Mouse (Mus musculus) heart, postnatal 36 days (tissue): Measurements from ENCODE around the gene Hoxd13. TPM values are rescaled to one million over a fixed set of nuclear protein-coding genes. Genes with fewer than 3 reads are reported as not detected.

ENCODE experiments used
- DNase-seq, 2 experiments: peaks; one replicate each; pipeline ENCODE4 v3.0.0; 2021 to 2022
- intact Hi-C: fragments of 180-260 bp; cut with DNase I; formaldehyde crosslinking; loops from one replicate; pipeline ENCODE4 v1.15.1; 2025
- total RNA-seq, 2 experiments: library from RNA; stranded (reverse); gene quantifications; 2 replicates each; pipeline ENCODE4 v1.2.3; 2021

Hoxd13 gene
- total RNA-seq, 2 experiments from 2014 or later: not detected

DNA sequence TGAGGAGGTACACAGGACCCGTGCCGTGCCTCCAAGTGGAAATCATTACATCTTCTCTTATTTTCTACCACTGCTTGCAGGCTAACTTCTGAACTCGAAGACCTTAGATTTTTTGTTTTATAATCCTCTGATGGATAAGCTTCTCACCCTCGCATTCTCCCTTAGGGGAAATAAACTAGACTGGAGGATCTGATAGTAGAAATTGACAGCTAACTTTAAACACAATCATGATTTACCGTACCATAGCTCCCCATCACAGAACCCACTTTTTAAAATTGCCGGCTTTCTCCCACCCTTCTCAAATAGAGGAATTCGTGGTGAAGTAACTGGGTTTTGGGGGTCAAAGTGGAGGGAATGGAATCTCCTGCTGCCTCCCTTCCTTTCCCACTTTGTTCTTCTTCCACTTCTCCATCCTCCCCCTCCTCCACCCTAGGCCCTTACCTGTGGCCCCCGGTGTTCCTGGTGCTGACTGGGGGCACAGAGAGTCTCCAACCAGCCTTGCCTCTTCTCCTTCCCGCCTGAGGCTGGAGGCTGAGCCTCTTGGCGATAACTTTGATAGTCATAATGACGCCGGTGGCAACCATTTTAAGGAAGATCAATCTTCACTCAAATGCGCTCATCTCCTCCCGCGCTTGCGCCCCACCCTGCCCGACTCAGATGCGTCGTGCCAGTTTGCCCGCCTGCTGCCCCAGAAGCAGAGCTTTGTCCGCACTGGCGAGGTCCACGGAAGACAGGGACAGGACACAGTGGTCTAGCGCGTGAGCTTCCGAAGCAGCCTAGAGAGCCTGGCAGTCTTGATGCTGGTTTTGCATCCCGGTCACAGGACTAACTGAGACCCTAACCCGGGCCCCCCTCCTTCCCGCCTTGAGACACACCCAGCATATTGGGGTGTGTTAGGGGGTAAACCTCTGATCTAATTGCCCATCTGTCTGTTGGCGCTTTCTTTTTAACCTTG lies 7.4 kb upstream of the Hoxd13 start:
- intact Hi-C loops: loop anchor here (2.0 to 5.0 kb wide), 2 partner anchors 83 to 360 kb away; partner anchors contain the start of gene Lnpk
- DNase-seq: no peak

GRCm38 (mm10) chr2:74661685-74662084 lies 6.4 kb upstream of the Hoxd13 start:
- DNase-seq: no peak
- intact Hi-C loops: loop anchor here (2.0 to 5.0 kb wide), 2 partner anchors 84 to 361 kb away; partner anchors contain the start of gene Lnpk

GRCm38 (mm10) chr2:74663291-74663925 lies 4.7 kb upstream of the Hoxd13 start:
- DNase-seq: no peak
- intact Hi-C loops: loop anchor here (5.0 kb wide), 1 partner anchor 86 kb away; the partner anchor contains the start of gene Lnpk

GRCm38 (mm10) chr2:74666411-74666810 lies 1.7 kb upstream of the Hoxd13 start:
- no peak for DNase-seq

GRCm38 (mm10) chr2:74667191-74667841 lies 794 bp upstream of the Hoxd13 start:
- intact Hi-C loops: no loop called here

More at GRCm38 (mm10) chr2:74666411-74666810, 1.7 kb upstream of the Hoxd13 start:
- intact Hi-C loops: no loop called here

DNA sequence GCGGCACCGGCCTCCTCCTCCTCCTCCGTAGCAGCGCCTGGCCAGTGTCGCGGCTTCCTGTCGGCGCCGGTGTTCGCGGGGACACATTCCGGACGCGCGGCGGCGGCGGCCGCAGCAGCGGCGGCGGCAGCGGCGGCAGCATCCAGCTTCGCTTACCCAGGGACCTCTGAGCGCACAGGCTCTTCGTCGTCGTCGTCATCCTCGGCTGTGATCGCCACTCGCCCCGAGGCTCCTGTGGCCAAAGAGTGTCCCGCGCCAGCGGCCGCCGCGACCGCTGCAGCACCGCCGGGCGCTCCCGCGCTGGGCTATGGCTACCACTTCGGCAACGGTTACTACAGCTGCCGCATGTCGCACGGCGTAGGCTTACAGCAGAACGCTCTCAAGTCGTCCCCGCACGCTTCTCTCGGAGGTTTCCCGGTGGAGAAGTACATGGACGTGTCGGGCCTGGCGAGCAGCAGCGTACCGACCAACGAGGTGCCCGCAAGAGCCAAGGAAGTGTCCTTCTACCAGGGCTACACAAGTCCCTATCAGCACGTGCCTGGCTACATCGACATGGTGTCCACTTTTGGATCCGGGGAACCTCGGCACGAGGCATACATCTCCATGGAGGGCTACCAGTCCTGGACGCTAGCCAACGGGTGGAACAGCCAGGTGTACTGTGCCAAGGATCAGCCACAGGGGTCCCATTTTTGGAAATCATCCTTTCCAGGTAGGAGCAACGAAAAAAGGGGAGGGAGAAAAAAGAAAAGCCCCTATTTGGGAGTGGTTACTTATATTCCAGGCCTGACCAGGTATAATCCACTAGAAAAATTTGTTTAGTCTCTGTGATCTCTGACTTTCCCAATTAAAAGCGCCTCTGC lies 490 bp downstream of the Hoxd13 start:
- intact Hi-C loops: no loop called here
- no peak for DNase-seq

More at GRCm38 (mm10) chr2:74667191-74667841, 794 bp upstream of the Hoxd13 start:
- DNase-seq: no peak

- intact Hi-C loops: no loop called here
- no peak for DNase-seq
Observed at GRCm38 (mm10) chr2:74669230-74669578, 1.1 kb downstream of the Hoxd13 start.

GRCm38 (mm10) chr2:74669650-74670235 lies 1.6 kb downstream of the Hoxd13 start:
- no peak for DNase-seq
- intact Hi-C loops: loop anchor here (5.0 kb wide), 2 partner anchors 602 to 1087 kb away; partner anchors contain the start of gene Chrna1

- intact Hi-C loops: loop anchor here (5.0 kb wide), 2 partner anchors 603 to 1088 kb away; partner anchors contain the start of gene Chrna1
- DNase-seq: no peak
Observed at GRCm38 (mm10) chr2:74670632-74671188, 2.6 kb downstream of the Hoxd13 start.

GRCm38 (mm10) chr2:74671847-74672246 lies 3.7 kb downstream of the Hoxd13 start:
- DNase-seq: no peak
- intact Hi-C loops: loop anchor here (5.0 kb wide), 2 partner anchors 605 to 1090 kb away; partner anchors contain the start of gene Chrna1

GRCm38 (mm10) chr2:74672481-74673362 lies 4.6 kb downstream of the Hoxd13 start:
- DNase-seq: peak in 1 of 2 experiments; percentile 59
- intact Hi-C loops: loop anchor here (1.0 to 5.0 kb wide), 3 partner anchors 605 to 1090 kb away; partner anchors contain the start of gene Chrna1

- DNase-seq: no peak
- intact Hi-C loops: loop anchor here (1.0 to 5.0 kb wide), 3 partner anchors 607 to 1092 kb away; partner anchors contain the start of gene Chrna1
Observed at GRCm38 (mm10) chr2:74673835-74674425, 5.8 kb downstream of the Hoxd13 start.

DNA sequence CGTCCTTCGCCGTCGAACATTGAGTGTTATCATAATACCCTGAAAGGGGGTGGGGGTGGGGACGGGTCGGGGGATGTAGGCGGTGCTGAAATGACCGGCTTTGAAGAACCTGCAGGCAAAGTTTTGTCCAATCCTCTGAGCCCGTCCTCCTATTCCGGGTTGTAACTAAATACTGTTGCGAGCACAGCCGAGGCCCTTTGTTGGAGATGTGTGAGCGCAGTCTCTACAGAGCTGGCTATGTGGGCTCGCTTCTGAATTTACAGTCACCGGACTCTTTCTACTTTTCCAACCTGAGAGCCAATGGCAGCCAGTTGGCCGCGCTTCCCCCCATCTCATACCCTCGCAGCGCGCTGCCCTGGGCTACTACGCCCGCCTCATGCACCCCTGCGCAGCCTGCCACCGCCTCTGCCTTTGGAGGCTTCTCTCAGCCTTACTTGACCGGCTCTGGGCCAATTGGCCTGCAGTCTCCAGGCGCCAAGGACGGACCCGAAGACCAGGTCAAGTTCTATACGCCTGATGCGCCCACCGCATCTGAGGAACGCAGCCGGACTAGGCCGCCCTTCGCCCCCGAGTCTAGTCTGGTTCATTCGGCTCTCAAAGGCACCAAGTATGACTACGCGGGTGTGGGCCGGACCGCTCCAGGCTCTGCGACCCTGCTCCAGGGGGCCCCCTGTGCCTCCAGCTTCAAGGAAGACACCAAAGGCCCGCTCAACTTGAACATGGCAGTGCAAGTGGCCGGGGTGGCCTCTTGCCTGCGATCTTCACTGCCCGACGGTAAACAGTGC lies 7.0 kb downstream of the Hoxd13 start, which contains the start of gene Hoxd12:
Gene Hoxd12 (plus strand): TSS at position 133 of the 785 bp plus-strand sequence.
- DNase-seq: no peak
- intact Hi-C loops: loop anchor here (5.0 kb wide), 2 partner anchors 608 to 1093 kb away; partner anchors contain the start of gene Chrna1

DNA sequence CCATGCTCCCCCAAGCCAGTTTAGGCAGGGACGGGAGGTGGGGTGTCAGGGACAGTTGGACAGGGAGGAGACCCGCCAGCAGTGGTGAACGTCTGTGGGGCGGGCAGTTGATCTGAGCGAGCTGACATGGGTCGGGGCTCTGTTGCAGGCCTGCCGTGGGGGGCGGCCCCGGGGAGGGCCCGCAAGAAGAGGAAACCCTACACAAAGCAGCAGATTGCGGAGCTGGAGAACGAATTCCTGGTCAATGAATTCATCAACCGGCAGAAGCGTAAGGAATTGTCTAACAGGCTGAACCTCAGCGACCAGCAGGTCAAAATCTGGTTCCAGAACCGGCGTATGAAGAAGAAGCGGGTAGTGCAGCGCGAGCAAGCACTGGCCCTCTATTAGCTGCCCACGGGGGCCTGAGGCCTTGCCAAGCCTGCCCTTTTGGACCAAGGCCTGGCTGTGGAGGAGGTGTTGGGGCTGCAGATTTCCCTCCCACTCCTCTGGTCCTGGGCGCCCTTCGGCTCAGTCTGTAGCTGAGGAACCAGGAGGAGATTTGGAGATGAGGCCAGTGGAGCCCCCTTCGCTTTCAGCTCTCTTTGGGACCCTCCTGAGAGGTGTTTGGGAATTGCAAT lies 7.7 kb downstream of the Hoxd13 start:
- intact Hi-C loops: no loop called here
- DNase-seq: no peak

GRCm38 (mm10) chr2:74676376-74677052 lies 8.4 kb downstream of the Hoxd13 start:
- intact Hi-C loops: no loop called here
- DNase-seq: no peak
